Mouse (Mus musculus) megakaryocyte-erythroid progenitor cell, adult 5-6 weeks (primary cell): ENCODE data around the gene Nol4l. TPM values are rescaled to one million over a fixed set of nuclear protein-coding genes. Genes with fewer than 3 reads are reported as not detected.

Experiments used
- ATAC-seq: replicated peaks from 2 replicates; pipeline ENCODE4 v1.8.0; 2016; ENCODE audit warnings: mild to moderate bottlenecking, inconsistent platforms; ENCODE audit not compliant: severe bottlenecking, poor library complexity, low FRiP score, low TSS enrichment
- total RNA-seq, 2 experiments: library from RNA; stranded (forward) in 1 of 2; stranded (reverse) in 1 of 2; fragments of 200-1000, 215-1000 nt in 1 of 2; fragments of >200 nt in 1 of 2; fragmentation: Nextera tagmentation in 1 of 2; gene quantifications; 2 replicates each; pipeline ENCODE4 v1.2.3; 2014 to 2017

The Nol4l gene
- total RNA-seq (2014; fragmentation: Nextera tagmentation) (10.4 and 13.8 TPM in 2 replicates), total RNA-seq (2017) (4.2 and 13.3 TPM in 2 replicates)

DNA sequence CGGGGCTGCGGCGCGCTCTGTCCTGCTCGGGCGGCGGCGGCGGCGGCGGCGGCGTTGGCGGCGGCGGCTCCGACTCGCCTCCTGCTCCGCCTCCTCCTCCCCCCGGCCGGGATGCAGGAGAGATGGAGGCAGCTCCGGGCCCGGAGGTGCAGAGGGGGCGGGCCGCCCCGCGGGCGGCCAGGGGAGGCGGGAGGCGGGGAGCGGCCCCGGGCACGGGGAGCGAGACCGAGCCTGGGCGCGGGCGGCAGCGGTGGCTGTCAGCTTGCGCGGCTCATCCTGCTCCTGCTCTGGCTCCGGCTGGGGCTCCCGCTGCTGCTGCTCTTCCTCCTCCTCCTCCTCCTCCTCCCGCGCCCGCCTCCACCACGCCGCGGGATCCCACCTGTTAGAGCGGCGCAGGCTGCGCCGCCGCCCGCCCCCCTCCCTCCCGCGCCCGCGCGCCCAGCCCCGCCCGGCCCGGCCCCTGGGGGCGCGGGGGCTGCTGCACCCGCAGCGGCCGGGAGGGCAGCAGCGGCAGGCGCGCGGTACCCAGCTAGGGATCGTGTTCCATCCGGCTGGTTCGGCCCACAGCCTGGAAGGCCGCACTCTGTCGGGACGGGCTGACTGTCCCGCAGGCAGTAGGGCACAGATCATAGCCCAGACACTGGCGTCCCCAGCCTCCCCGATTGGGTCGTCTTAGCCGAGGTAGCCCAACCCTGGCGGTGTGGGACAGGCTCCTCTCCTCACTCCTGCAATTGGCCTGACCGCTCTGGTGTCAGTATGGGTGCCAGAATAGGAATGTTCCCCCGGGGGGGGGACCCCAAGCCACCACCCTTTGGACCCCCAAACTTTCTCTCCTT lies at the start of gene Nol4l:
Nol4l (minus strand) TSS at position 41 of the 836 bp plus-strand sequence.
- ATAC-seq = no peak

DNA sequence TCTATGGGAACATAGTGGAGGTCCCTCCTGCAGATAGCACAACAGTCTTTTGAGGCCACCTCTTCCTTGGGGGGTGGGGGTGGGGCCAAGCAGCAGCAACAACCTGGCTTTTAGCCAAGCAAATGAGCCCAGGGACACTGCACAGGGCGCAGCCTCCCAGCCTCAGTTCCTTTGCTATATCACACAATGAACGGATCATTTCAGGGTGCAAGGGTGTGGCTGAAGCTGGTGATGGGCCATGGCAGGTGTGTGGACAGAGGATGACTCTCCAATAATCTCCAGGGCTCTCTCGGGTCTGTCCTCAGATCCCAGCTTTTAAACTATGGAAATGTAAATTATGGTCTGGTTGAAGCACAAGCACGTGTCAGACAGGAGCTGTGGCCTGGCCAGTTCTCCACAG lies 47.4 kb upstream of the Nol4l start:
- ATAC-seq = peak; percentile 70

DNA sequence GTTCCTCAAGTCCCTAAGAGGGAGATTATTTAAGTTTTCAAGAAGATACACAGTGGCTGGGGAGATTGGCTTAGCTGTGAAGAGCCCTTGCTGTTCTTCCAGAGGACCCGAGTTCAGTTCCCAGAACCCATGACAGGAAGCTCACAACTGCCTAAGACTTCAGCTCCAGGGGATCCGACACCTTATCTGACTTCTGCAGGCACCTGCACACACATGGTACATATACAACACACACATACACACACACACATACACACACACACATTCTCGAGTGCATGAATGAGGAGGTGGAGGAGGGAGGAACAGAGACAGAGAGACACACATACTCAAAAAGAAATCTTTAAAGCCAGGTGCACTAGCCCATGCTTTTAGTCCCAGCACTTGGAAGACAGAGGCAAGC lies 46.4 kb upstream of the Nol4l start:
- peak; percentile 22; the same call in 1 of the 2 replicates for ATAC-seq

DNA sequence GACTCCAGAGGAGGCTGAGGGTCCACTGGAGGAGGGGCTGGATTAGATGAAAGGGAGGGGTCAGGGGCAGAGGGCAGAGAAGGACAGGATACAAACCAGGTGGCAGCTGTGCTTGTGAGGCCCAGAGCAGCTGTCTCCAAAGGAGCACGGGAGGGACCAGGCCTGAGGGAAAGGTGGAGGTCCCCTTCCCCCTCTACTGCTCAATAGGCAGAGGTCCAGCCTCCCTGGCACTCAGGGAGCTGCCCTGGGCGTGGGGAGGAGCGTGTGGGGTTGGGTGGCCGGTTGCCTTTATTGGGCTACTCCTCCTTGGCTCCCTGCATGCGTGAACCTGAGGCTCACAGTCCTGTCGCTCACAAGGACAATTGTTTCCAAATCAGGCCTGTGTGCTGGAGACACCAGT lies 45.8 kb upstream of the Nol4l start:
- 0 out of 2 replicates have a peak, but pooled peaks have one; percentile 6 for ATAC-seq

DNA sequence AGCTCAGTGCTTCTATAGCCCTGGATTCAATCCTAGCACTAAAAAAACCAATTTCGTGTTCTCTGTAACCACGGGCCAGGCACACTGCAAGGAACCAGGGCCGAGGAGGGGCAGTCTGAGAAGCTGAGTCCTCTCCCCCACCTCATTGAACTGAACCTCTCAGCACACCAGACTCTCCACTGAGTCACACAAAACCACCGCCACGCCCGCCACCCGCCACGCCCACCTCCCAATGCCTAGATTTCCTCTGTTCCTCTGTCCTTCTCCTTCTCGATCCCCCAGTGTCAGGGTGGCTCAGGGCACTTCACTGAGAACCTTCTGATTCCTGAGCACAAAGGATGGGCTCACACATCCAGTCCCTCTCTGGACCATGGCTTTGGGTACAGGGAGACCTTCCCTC lies 43.3 kb upstream of the Nol4l start:
- no peak for ATAC-seq

DNA sequence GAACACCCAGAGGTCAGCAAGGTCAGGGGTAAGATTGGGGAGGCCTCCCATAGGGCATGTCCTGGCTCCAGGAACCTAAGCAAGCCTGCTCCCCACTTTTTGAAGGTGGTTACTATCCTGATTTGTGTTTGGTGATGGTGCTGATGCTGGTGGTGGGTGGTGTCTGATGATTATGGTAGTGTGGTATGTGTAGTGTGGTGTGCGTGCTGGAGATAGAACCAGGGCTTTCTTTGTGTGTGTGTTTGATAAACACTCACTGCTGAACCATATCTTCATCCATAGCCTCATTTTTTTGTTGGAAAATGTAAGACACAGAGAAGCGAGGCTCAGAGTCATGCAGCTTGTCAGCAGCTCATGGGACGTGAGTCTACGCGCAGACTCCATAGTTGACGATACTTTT lies 38.8 kb upstream of the Nol4l start:
- peak; percentile 95 for ATAC-seq

DNA sequence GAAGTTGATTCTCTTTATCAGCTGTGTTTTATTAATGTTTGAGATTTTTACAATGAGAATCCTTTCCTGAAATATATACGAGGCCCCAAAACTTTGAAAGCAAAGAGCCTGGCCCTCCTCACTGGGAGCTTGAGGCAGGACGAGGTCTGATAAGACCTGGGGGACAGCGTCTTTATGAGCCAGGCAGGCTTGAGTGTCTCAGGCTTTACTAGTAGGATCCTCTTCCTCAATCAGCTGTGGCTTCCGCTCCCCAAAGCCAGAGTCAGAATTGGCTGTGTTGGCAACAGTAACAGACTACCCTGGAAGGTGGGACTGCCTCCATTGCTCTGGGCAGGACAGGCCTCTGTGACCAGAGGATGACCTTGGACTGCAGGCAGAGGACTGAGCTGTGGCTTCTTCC lies 38.2 kb upstream of the Nol4l start:
- peak; percentile 29 for ATAC-seq

DNA sequence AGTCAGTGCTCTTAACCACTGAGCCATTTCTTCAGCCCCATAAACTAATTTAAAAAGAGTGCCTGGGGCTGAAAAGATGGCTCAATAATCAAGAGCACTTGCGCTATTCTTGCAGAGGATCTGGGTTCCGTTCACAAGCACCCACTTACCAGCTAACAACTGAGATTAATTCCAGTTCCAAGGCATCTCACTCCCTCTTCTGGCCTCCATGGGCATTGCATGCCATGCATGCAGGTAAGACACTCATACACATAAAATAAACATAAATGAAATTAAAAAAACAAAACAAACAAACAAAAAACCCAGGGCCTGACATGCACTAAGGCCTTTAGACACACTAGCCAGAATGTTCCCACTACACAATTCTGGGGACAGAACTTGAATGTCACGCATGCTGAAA lies 34.6 kb upstream of the Nol4l start:
- no peak for ATAC-seq

DNA sequence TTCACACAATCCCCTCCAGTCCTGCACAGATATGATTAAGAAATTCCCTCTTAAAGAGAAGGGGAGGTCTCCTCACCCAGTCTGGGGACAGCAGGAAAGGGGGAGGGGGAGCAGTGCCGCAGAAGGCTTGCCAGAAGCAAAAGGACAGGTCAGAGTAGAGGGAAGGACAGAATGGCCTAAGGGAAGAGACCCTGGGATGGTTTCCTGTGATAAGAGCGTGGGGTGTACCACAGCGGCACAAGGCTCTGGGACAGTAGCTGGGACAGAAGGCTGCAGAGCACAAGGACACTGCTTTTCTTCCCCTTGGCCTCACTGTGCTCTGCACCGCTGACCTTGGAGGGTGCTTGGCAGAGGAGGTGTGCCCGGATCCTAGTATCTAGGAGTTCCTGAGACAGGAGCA lies 31.8 kb upstream of the Nol4l start:
- ATAC-seq = 0 out of 2 replicates have a peak, but pooled peaks have one; percentile 14

DNA sequence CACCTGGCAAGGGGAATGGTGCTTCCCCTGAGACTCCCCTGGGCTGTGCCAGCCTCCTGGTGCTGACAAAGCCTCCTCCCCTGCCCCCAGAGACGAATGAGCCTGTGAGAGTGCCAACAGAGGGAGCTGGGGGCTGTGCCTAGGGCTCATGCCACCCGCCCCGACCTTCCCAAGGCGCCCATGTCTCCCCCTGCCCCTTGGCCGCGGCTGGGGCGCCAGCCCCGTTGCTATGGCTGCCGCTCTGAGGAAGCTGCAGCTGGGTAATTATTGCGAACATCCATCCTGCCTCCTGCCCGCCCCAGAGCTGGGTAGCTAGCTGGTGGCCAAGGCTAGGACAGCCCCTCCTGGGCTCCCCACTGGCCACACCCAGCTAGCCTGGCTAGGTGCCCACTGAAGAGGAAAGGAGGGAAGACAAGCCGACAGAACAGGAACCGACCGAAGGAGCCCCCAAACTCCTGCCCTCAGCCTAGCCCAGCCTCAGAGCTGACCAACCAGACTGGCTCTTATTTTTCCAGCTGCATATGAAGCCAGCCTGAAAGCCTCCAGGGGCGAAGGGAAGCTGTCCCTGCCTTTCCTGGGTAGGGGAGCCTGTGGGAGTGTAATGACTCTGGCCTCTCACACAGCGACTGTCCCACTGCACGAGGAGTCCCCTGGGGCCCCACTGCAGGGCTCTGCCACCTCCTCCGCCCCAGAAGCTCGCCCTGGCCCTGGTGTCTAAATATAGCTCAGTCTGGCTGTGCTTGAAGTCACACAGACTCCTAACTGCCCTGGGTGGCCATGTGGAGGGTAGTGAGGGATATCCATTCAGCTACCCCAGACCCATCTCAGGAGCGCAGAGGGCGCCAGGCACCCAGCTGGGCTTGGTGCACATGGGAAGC lies 31.1 kb upstream of the Nol4l start:
- peak; percentile 60 for ATAC-seq

DNA sequence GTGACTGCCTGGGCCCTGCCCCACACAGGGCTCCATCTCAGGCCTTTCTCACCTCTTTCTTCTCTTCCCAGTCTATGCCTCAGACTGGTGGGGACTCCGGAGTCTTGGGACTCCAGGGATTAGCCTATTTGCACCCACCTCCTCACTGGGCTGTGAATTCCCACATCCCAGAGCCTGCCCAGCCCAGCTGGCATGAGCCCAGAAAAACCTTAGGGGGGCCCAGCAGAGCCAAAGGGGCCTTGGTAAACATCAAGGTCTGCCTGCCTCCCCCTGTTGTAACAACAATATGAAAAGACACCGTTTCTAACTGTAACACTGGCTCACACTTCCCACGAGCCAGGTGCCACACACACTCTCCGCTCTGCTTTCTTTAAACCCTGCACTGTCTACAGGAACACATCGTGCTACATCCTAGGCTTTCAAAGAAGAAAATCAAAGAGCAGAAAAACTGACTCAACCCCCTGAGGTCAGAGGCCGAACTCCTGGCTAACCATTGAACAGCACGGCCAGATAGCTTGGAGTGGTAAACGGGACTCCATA lies 29.9 kb upstream of the Nol4l start:
- no peak for ATAC-seq

DNA sequence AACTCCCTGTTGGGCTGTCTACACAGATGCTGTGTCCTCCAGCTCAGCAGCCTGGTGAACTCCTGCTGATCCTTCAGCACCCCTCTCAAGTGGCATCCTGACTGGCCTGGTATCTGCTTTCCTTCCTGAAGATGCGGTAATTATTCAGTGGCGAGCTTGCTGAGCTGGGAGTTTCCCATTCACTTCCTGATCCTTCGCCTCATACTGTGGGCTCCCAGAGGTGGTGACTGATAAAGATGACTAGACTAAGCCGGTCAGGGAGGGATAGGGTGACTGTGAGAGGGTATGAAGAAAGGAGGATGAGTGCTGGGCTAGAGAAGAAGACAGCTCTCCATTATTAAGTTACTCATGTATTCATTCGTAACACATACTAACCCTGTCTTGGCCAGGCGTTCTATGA lies 28.7 kb upstream of the Nol4l start:
- ATAC-seq = peak; percentile 18; the same call in 1 of the 2 replicates

DNA sequence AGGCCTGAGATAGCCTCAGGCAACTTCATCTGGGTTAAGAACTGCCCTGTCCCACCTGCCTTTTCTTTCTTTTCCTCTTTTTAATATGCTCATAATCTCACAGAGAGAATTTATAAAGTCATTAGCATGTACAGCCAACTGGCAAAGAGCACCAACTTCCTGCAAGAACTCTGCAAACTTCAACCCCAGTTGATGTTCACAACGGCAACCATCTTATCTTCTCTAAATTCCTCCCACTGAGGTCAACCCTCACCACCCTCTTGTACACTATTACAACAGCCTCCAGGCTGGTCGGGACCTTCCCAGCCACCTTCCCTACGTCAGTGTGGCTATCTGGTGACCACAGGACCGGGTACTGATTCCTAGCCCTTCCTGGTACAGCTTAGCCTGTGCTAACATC lies 27.5 kb upstream of the Nol4l start:
- no peak for ATAC-seq

DNA sequence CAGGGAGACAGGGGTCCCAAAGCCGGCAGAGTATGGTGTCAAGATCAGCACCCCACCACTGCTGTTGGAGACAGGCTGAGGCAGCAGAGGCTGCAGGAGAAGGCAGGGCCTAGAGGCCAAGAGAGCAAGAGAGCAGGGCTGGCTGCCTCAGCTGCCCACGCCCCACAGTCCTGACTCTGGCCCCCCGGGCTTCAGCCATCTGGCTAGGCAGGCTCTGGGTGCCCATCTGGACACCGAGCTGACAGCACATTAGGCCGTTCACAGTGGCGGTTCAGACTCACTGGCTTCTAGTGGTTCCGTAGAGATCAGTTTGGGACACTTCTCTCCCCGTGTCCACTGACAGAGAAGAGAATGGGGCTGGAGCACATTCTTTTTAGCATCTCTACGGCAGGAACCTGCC lies 26.4 kb upstream of the Nol4l start:
- ATAC-seq = no peak

DNA sequence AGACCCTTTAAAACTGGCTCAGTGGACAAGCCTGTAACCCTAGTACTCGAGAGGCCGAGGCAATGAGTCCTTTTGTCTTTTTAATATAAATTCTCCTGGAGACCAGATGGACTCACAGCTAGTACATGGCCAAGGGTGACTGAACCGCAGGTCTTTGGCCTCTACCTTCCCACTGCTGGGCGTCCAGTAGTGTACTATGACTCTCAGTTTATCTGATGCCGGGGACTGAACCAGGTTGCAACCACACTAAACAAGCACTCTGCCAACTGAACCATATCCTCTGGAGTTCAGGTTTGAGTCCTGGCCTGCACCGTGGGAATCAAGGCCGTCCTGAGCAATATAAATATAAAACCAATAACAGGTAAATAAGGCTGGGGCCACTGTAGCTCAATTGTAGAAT lies 24.8 kb upstream of the Nol4l start:
- no peak for ATAC-seq

DNA sequence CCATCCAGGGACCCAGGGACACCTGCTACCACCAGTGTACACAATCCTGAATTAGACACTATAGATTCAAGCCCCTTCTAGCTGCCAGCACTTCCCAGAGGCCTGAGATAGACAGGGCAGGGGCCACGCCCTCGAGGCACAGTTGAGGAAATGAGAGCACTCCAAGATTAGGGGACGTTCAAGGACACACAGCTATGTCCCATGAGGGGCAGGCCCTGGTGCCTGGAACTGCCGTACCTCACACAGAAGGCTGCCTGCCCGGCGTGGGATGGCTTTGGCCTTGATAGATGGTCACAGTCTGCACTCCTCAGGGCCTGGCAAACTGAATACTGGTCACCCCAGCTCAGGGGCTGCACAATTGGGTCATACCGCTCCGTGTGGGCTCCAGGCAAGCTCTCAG lies 19.7 kb upstream of the Nol4l start:
- ATAC-seq = peak; percentile 75

DNA sequence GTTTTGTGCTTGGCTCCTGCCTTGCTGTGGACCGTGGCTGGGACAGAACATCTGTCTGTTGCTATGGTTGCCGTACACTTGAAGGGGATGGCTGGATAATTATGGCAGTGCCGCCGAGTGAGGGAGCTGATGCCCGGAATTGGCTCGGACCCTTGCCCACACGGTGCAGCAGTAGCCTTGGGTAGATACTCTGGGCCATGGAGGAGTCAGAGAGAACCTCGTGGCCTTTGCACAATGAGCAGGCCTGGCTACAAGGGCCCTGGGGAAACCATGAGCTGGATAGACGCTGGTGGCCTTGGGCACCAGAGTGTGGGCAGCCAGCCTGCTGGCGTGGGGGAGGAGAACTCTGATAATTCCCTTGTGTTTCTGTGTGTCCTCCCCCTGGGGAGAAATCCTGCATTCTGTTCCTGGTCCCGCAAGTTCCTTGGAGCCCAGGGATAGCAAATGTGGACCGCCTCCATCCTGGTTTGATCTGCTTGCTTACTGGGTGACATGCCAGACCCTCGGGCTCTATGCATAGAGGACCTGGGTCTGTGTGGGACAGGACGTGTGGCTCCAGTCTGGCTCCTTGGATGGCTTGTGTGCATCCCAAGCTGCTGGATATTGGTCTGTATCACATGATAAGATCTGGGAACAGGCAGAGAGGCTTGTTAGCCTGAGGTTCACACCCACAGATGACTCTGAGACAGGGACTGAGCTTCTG lies 18.6 kb upstream of the Nol4l start:
- ATAC-seq = no peak

DNA sequence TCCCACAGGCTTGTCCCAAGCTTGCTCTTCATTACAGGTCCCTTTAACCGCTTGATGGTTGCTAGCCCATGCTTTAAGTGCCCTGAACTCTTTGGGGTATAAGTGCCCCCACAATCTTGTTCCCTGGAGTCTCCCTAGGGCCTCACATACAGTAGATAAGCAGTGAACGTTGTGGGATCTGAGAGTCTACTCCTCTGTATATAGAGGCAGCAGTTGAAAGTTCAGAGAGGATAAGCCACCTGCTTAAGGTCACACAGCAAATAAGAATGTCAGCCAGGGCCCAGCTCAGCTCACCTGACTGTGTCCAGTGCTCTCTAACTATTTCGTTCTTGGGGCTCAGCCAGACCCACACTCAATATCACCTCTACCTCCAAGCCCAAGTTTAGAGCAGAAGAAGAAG lies 17.9 kb upstream of the Nol4l start:
- ATAC-seq = no peak

DNA sequence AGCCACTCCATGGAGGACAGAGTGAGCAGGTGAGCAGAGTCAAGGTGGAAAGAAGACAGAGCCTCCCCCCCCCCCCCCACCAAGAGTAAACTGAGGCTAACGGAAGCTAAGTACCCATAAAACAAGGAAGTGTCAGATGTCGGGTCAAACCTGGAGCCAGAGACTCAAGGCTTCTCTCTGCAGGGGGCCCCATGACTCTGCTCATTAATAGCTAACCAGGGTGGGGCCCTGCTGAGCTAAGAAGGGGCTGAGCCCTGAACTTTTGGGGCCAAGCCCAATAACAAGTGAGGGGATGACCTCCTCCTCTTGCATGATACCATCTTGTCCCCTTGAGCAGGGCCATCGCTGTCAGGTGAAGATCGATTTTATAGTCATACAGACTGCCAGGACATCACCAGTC lies 17.2 kb upstream of the Nol4l start:
- ATAC-seq = no peak

DNA sequence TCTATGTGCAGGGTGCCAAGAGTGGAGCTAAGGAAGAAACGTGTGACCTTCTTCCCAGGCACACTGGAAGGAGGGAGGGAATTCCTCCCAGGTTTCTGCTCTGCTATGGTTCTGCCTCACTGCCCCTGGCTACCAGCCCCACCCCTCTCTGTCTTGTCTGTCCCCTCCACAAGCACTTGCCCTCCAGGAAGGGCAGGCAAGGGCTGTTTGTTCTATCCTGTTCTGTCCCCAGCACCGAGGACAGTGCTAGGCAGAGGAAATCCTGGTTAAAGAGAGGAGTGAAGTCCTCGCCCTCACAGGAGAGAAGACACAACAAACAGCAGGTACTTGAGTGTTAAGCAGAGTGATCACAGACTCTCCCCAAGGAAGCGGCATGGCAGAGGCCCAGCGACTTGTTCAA lies 16.7 kb upstream of the Nol4l start:
- ATAC-seq = no peak
